Mouse (Mus musculus) midbrain, embryonic 14.5 days (tissue): ENCODE results near the gene Vamp8. TPM values are rescaled to one million over a fixed set of nuclear protein-coding genes. Genes with fewer than 3 reads are reported as not detected.

ENCODE experiments used
- ATAC-seq: fragments of 200-750 bp; cut with Nextera tagmentation; 2 replicates; pipeline ENCODE4 v1.8.0; 2017; ENCODE audit warnings: moderate number of reproducible peaks, moderate library complexity; ENCODE audit not compliant: low FRiP score, low TSS enrichment
- DNase-seq: peaks from one replicate; pipeline ENCODE4 v3.0.0-alpha.2; 2015
- H3K27ac ChIP-seq: fragments of 300-500 bp; sonication (generic); replicated peaks from 2 replicates; pipeline ENCODE4 v1.5.1; 2014; ENCODE audit warnings: mild to moderate bottlenecking, low read depth, low read length, moderate library complexity
- H3K27me3 ChIP-seq: fragments of 300-500 bp; sonication (generic); 2 replicates; pipeline ENCODE4 v1.6.1; 2014; ENCODE audit warnings: low read length, control low read depth, mixed read lengths; ENCODE audit not compliant: control insufficient read depth, insufficient read depth
- H3K36me3 ChIP-seq: fragments of 300-500 bp; sonication (generic); 2 replicates; pipeline ENCODE4 v1.6.1; 2014; ENCODE audit warnings: low read length, control low read depth; ENCODE audit not compliant: control insufficient read depth, insufficient read depth
- H3K4me1 ChIP-seq: fragments of 300-500 bp; sonication (generic); 2 replicates; pipeline ENCODE4 v1.6.1; 2014; ENCODE audit warnings: mild to moderate bottlenecking, antibody characterized with exemption, low read length, control low read depth; ENCODE audit not compliant: control insufficient read depth, insufficient read depth
- H3K4me2 ChIP-seq: fragments of 300-500 bp; sonication (generic); 2 replicates; pipeline ENCODE4 v1.6.1; 2014; ENCODE audit warnings: mild to moderate bottlenecking, low read length, moderate library complexity
- H3K4me3 ChIP-seq: fragments of 300-500 bp; sonication (generic); replicated peaks from 2 replicates; pipeline ENCODE4 v1.5.1; 2014; ENCODE audit warnings: low read depth, low read length
- H3K9ac ChIP-seq: fragments of 300-500 bp; sonication (generic); replicated peaks from 2 replicates; pipeline ENCODE4 v1.6.1; 2014; ENCODE audit warnings: mild to moderate bottlenecking, low read length, moderate library complexity
- H3K9me3 ChIP-seq: fragments of 300-500 bp; sonication (generic); 2 replicates; pipeline ENCODE4 v1.6.1; 2016; ENCODE audit warnings: low read length, control low read depth, mixed read lengths; ENCODE audit not compliant: control insufficient read depth
- WGBS: fragments of 180-500 bp; shearing (Covaris S2); extraction: QIAGEN DNeasy Blood & Tissue Kit; methylation state at CpG from one replicate; pipeline ENCODE4 v1.1.7; 2014; 5-methylcytosine and 5-hydroxymethylcytosine counted together
- polyA plus RNA-seq: library from polyadenylated mRNA; unstranded; fragments of >200 nt; fragmentation: Nextera tagmentation; extraction: Ambion mirVana; gene quantifications from 2 replicates; pipeline ENCODE4 v1.2.1, GENCODE M21; 2014

Vamp8 gene
- polyA plus RNA-seq, 1 experiment from 2014 or later: 16.9 TPM

- Histone ChIP-seq H3K9ac (no peak overlapping the region), H3K27ac (no peak overlapping the region), H3K36me3 (peaks cover 34% of the 10 kb centered on the region), H3K4me2 (peak overlapping the region; percentile 71; the same call in 1 of the 2 replicates), H3K9me3 (no peaks in the 10 kb centered on the region), H3K4me1 (peaks cover 35% of the 10 kb centered on the region), H3K27me3 (no peaks in the 10 kb centered on the region), H3K4me3 (no peak overlapping the region)
- no peak for ATAC-seq
- 85% methylated on average over 4 of the region's 4 CpGs for WGBS
- no peak for DNase-seq
Observed at GRCm38 (mm10) chr6:72346261-72346660, 44.2 kb downstream of the Vamp8 start.

DNA sequence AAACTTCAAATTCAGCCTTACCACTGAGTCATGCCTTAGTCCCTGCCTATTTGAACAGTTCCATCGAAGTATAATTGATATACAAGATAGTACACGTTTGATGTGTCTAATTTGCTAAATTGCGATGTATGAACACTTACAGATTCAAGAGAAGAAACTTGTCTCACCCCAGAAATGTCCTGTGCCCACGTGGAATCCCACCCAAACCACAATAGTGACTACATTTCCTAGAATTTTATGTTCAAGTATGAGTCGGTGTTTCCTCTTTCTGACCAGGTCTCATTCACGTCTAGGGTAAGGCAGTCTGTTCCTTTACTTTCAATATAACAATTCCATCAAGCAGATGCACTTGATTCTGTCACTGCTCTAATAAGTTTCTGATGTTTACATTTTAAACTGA, 44.9 kb downstream of the Vamp8 start:
- ATAC-seq (no peak), DNase-seq (no peak)
- Histone ChIP-seq H3K27me3 (no peaks in the 10 kb centered on the region), H3K9ac (no peak overlapping the region; the same call in 1 of the 2 replicates), H3K36me3 (peaks cover 28% of the 10 kb centered on the region), H3K9me3 (no peaks in the 10 kb centered on the region), H3K4me3 (peak overlapping the region; percentile 95), H3K4me2 (peak overlapping the region; percentile 83), H3K27ac (no peak overlapping the region), H3K4me1 (peaks cover 35% of the 10 kb centered on the region)
- WGBS: 55% methylated on average over 6 of the region's 6 CpGs

DNA sequence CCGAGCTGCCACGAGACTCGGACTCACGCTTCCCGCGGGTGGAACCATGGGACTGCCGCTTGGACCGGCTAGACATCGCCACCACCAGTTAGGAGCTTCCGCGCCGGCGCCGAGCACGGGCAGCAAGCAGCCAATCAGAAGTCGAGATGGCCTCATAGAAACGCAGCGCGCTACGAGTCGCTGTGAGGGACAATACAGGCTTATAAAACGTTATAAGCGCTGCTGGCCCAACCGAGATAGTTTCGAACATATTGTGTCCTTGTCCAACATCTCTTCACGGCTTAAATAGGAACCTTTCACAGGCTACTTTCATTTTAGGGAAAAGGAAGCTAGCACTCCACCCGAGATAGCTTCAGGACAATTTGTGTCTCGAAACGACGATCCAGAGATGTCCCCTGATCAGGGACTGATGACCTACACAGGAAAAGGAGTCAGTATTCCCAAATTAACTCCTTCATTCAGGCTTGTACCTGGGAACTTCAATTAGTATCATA, 45.4 kb downstream of the Vamp8 start, which contains the start of gene Usp39:
Usp39 (minus strand) TSS at position 111 of the 494 bp plus-strand sequence.
- peak within 1 kb of the TSS; percentile 80 for H3K9ac ChIP-seq
- H3K4me1 ChIP-seq: peaks cover 35% of the 10 kb centered on the region
- H3K36me3 ChIP-seq: peaks cover 24% of the 10 kb centered on the region
- ATAC-seq (peak; percentile 86), DNase-seq (peak; percentile 98)
- H3K27me3 ChIP-seq: no peaks in the 10 kb centered on the region
- H3K9me3 ChIP-seq: no peaks in the 10 kb centered on the region
- H3K4me2 ChIP-seq: peak within 1 kb of the TSS; percentile 83
- H3K27ac ChIP-seq: peak within 1 kb of the TSS; percentile 71
- peak within 1 kb of the TSS; percentile 95 for H3K4me3 ChIP-seq
- WGBS: under 1% methylated on average over 30 of the region's 30 CpGs

DNA sequence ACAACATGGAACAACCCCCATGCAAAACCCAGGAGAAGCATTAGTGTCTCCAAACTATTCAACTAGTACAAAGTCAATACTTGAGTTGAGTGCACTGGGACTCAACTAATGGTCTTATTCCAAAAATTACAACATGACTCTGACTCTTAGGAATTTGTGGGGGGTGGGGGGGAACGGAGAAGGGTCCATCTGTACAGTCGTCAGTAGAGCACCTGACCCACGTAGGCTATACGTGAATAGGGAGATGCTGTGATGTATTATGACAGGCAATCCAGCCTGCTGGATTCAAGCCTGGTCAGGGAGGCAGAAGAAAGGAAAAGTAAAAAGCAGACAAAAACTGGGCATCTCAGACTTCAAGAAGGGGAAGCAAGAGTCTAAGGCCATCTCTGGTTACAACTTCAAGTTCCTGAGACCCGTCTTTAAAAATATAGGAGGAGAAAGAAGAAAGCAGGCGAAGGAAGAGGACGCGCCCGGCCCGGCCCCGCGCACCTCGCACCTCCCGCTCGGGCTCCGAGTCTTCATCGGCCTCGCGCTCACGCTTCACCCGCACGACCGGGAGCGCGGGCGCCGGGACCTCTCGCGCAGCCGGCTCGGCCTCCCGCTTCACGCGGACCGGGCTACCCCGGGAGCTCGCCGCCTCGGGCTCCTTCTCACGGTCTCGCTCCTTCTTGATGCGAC, 46.0 kb downstream of the Vamp8 start:
- ATAC-seq (peak; percentile 63), DNase-seq (no peak)
- under 1% methylated on average over 42 of the region's 42 CpGs for WGBS
- Histone ChIP-seq H3K27ac (peak overlapping the region; percentile 71), H3K4me2 (peak overlapping the region; percentile 83), H3K9me3 (no peaks in the 10 kb centered on the region), H3K9ac (peak overlapping the region; percentile 80), H3K4me3 (peak overlapping the region; percentile 95), H3K36me3 (peaks cover 23% of the 10 kb centered on the region), H3K4me1 (peaks cover 35% of the 10 kb centered on the region), H3K27me3 (no peaks in the 10 kb centered on the region)

- Histone ChIP-seq H3K4me2 (no peak overlapping the region), H3K36me3 (peaks cover 50% of the 10 kb centered on the region), H3K27ac (no peak overlapping the region), H3K27me3 (no peaks in the 10 kb centered on the region), H3K4me1 (peaks cover 14% of the 10 kb centered on the region), H3K9ac (no peak overlapping the region), H3K4me3 (no peak overlapping the region), H3K9me3 (no peaks in the 10 kb centered on the region)
- 61% methylated on average over 2 of the region's 2 CpGs for WGBS
- no peak for DNase-seq
- no peak for ATAC-seq
Observed at GRCm38 (mm10) chr6:72340481-72340880, 50.0 kb downstream of the Vamp8 start.

Other genes starting within 250 kb of the Vamp8 start
- gene Atoh8, start 155.1 kb downstream of the Vamp8 start, polyA plus RNA-seq: 1.8 and 2.4 TPM in 2 replicates
- not detected in 2 replicates for gene Sftpb, start 86.1 kb downstream of the Vamp8 start, polyA plus RNA-seq
- 47.8 and 60.6 TPM in 2 replicates for gene Usp39, start 45.5 kb downstream of the Vamp8 start, polyA plus RNA-seq
- 14.6 and 16.0 TPM in 2 replicates for gene 0610030E20Rik, start 43.4 kb downstream of the Vamp8 start, polyA plus RNA-seq
- gene Tmem150a, start 35.3 kb downstream of the Vamp8 start, polyA plus RNA-seq: 9.8 and 17.1 TPM in 2 replicates
- gene Rnf181, start 23.7 kb downstream of the Vamp8 start, polyA plus RNA-seq: 116 and 122 TPM in 2 replicates
- gene Vamp5, start 10.2 kb downstream of the Vamp8 start, polyA plus RNA-seq: 3.2 and 15.2 TPM in 2 replicates
- 5.8 and 8.0 TPM in 2 replicates for gene Ggcx, start 23.6 kb upstream of the Vamp8 start, polyA plus RNA-seq
- gene Mat2a, start 48.9 kb upstream of the Vamp8 start, polyA plus RNA-seq: 318 and 413 TPM in 2 replicates
- gene Sh2d6, start 131.0 kb upstream of the Vamp8 start, polyA plus RNA-seq: 0.98 and 1.1 TPM in 2 replicates
- gene Capg, start 153.7 kb upstream of the Vamp8 start, polyA plus RNA-seq: 3.3 and 8.6 TPM in 2 replicates
- 13.5 and 19.8 TPM in 2 replicates for gene Elmod3, start 207.7 kb upstream of the Vamp8 start, polyA plus RNA-seq
- gene Retsat, start 207.8 kb upstream of the Vamp8 start, polyA plus RNA-seq: 4.2 and 5.1 TPM in 2 replicates
- gene Tgoln1, start 226.3 kb upstream of the Vamp8 start, polyA plus RNA-seq: 31.6 and 47.1 TPM in 2 replicates